8 mouse cellular contexts compared by ENCODE assay signal in genomic region chr14:50931493-50932020, GRCm38 (mm10). TPM values are rescaled to one million over a fixed set of nuclear protein-coding genes. Genes with fewer than 3 reads are reported as not detected.
A peak's percentile ranks its signal among the peaks of the same experiment; 100 is the strongest.
DNase-seq lines count a peak whose midpoint lies in the region; ATAC-seq and TF ChIP-seq lines count a peak whose summit lies in the region.

No protein-coding gene starts in this region.

- no peaks in the 10 kb centered on the region for H3K27me3 ChIP-seq in lung, embryonic 16.5 days (ENCODE audit: control insufficient read depth, insufficient read depth, low read depth, low read length)
- no peaks in the 10 kb centered on the region for H3K27me3 ChIP-seq in limb, embryonic 13.5 days
- H3K27me3 ChIP-seq in stomach, embryonic 14.5 days (ENCODE audit: control insufficient read depth, insufficient read depth, low read length): no peaks in the 10 kb centered on the region

- 9% methylated on average over 12 of the region's 12 CpGs for WGBS in lung, embryonic 16.5 days
- 12% methylated on average over 12 of the region's 12 CpGs for WGBS in limb, embryonic 13.5 days
- 10% methylated on average over 12 of the region's 12 CpGs for WGBS in stomach, embryonic 14.5 days

- DNase-seq in lung, postnatal 25 days (ENCODE audit: low spot score): no peak
- DNase-seq in layer of hippocampus, adult 18-20 months (ENCODE audit: low spot score in 2 of 2): no peak
- no peak for DNase-seq in adrenal gland, postnatal 36 days

- no peaks in the 10 kb centered on the region for H3K9me3 ChIP-seq in lung, embryonic 16.5 days (ENCODE audit: control insufficient read depth, low read length)
- no peaks in the 10 kb centered on the region for H3K9me3 ChIP-seq in limb, embryonic 13.5 days
- H3K9me3 ChIP-seq in stomach, embryonic 14.5 days (ENCODE audit: control insufficient read depth, low read depth, low read length): no peaks in the 10 kb centered on the region

- TF ChIP-seq POLR2A in embryonic fibroblast, embryonic 13.5 days (IDR thresholded peaks at IDR 0.05; ENCODE audit: low read depth, low read length): peak; percentile 10; the same call in 1 of the 2 replicates

- peak overlapping the region; percentile 72 for H3K9ac ChIP-seq in lung, embryonic 16.5 days (ENCODE audit: low read length)
- H3K9ac ChIP-seq in limb, embryonic 13.5 days: peak overlapping the region; percentile 60
- H3K9ac ChIP-seq in stomach, embryonic 14.5 days (replicated peaks; ENCODE audit: low read depth, low read length): peak overlapping the region; percentile 48

- TF ChIP-seq CTCF in embryonic fibroblast, embryonic 13.5 days (IDR thresholded peaks at IDR 0.05; ENCODE audit: borderline replicate concordance, insufficient read depth, low read length): no peak

- H3K4me1 ChIP-seq in lung, embryonic 16.5 days (replicated peaks; ENCODE audit: control insufficient read depth, insufficient read depth, low read length): peaks cover 14% of the 10 kb centered on the region
- peaks cover 7% of the 10 kb centered on the region for H3K4me1 ChIP-seq in embryonic fibroblast, embryonic 13.5 days (ENCODE audit: control insufficient read depth, insufficient read depth, low read length)
- peaks cover 20% of the 10 kb centered on the region for H3K4me1 ChIP-seq in limb, embryonic 13.5 days
- H3K4me1 ChIP-seq in stomach, embryonic 14.5 days (ENCODE audit: control insufficient read depth, insufficient read depth, low read length): peaks cover 8% of the 10 kb centered on the region; the same call in 1 of the 2 replicates

- H3K36me3 ChIP-seq in lung, embryonic 16.5 days (ENCODE audit: control insufficient read depth, insufficient read depth, low read length): peaks cover 22% of the 10 kb centered on the region
- H3K36me3 ChIP-seq in limb, embryonic 13.5 days: peaks cover 30% of the 10 kb centered on the region
- peaks cover 21% of the 10 kb centered on the region for H3K36me3 ChIP-seq in stomach, embryonic 14.5 days (ENCODE audit: control insufficient read depth, insufficient read depth, low read length)

- H3K4me3 ChIP-seq in lung, embryonic 16.5 days (ENCODE audit: low read length): peak overlapping the region; percentile 94
- H3K4me3 ChIP-seq in embryonic fibroblast, embryonic 13.5 days (ENCODE audit: insufficient read depth, low read length): peak overlapping the region; percentile 41
- H3K4me3 ChIP-seq in limb, embryonic 13.5 days: peak overlapping the region; percentile 98
- peak overlapping the region; percentile 85 for H3K4me3 ChIP-seq in stomach, embryonic 14.5 days (ENCODE audit: low read depth, low read length)

- peak overlapping the region; percentile 72 for H3K4me2 ChIP-seq in lung, embryonic 16.5 days (ENCODE audit: low read depth, low read length)
- peak overlapping the region; percentile 65 for H3K4me2 ChIP-seq in limb, embryonic 13.5 days (replicated peaks)
- peak overlapping the region; percentile 59 for H3K4me2 ChIP-seq in stomach, embryonic 14.5 days (replicated peaks; ENCODE audit: low read depth, low read length)

- H3K27ac ChIP-seq in lung, embryonic 16.5 days (ENCODE audit: low read length): peak overlapping the region; percentile 90
- H3K27ac ChIP-seq in embryonic fibroblast, embryonic 13.5 days (ENCODE audit: insufficient read depth, low read length): peak overlapping the region; percentile 85
- H3K27ac ChIP-seq in limb, embryonic 13.5 days: peak overlapping the region; percentile 79
- peak overlapping the region; percentile 78 for H3K27ac ChIP-seq in stomach, embryonic 14.5 days (ENCODE audit: low read length)

- no peak for ATAC-seq in lung, embryonic 16.5 days (ENCODE audit: low read depth)
- ATAC-seq in limb, embryonic 13.5 days (ENCODE audit: low FRiP score, low read depth): no peak
- ATAC-seq in stomach, embryonic 14.5 days (ENCODE audit: insufficient number of reproducible peaks, insufficient read depth, low FRiP score, low read depth): no peak
- ATAC-seq in cerebellum, adult (ENCODE audit: insufficient number of reproducible peaks, low FRiP score, low TSS enrichment): no peak

RNA-seq across cellular contexts. Expression of gene Pnp, which starts 0.7 kb away (rescaled TPM):
- polyA plus RNA-seq in lung, embryonic 16.5 days (2015; fragmentation: Nextera tagmentation; extraction: Ambion mirVana): 68.8 and 73.1 TPM in 2 replicates
- polyA plus RNA-seq in embryonic fibroblast, embryonic 13.5 days (2011; ENCODE audit: insufficient read length, low read depth, missing spikeins): 64.5 and 79.4 TPM in 2 replicates
- polyA plus RNA-seq in limb, embryonic 13.5 days (2015; fragmentation: Nextera tagmentation; extraction: Ambion mirVana): 51.6 and 56.9 TPM in 2 replicates
- polyA plus RNA-seq in stomach, embryonic 14.5 days (2014; fragmentation: Nextera tagmentation; extraction: Ambion mirVana): 59.5 and 65.1 TPM in 2 replicates
- total RNA-seq in layer of hippocampus, adult 18-20 months (2021): 10 to 100 TPM; 13.1 to 18.3 TPM
- 10 to 100 TPM; 43.1 to 45.2 TPM for total RNA-seq in adrenal gland, postnatal 36 days (2021)

RNA-seq across cellular contexts. Expression of gene Pip4p1, which starts 0.9 kb away (rescaled TPM):
- polyA plus RNA-seq in lung, embryonic 16.5 days (2015; fragmentation: Nextera tagmentation; extraction: Ambion mirVana): 47.1 and 48.4 TPM in 2 replicates
- 66.4 and 69.5 TPM in 2 replicates for polyA plus RNA-seq in embryonic fibroblast, embryonic 13.5 days (2011; ENCODE audit: insufficient read length, low read depth, missing spikeins)
- 46.8 and 47.4 TPM in 2 replicates for polyA plus RNA-seq in limb, embryonic 13.5 days (2015; fragmentation: Nextera tagmentation; extraction: Ambion mirVana)
- 41.0 and 50.2 TPM in 2 replicates for polyA plus RNA-seq in stomach, embryonic 14.5 days (2014; fragmentation: Nextera tagmentation; extraction: Ambion mirVana)
- 10 to 100 TPM; 86.4 to 96.1 TPM for total RNA-seq in layer of hippocampus, adult 18-20 months (2021)
- total RNA-seq in adrenal gland, postnatal 36 days (2021): 10 to 100 TPM; 58.5 to 65.6 TPM

RNA-seq across cellular contexts. Expression of gene Apex1, which starts 6.8 kb away (rescaled TPM):
- polyA plus RNA-seq in lung, embryonic 16.5 days (2015; fragmentation: Nextera tagmentation; extraction: Ambion mirVana): 171 and 177 TPM in 2 replicates
- 62.4 and 68.1 TPM in 2 replicates for polyA plus RNA-seq in embryonic fibroblast, embryonic 13.5 days (2011; ENCODE audit: insufficient read length, low read depth, missing spikeins)
- 286 and 290 TPM in 2 replicates for polyA plus RNA-seq in limb, embryonic 13.5 days (2015; fragmentation: Nextera tagmentation; extraction: Ambion mirVana)
- 217 and 223 TPM in 2 replicates for polyA plus RNA-seq in stomach, embryonic 14.5 days (2014; fragmentation: Nextera tagmentation; extraction: Ambion mirVana)
- 10 to 100 TPM; 62.8 to 65.7 TPM for total RNA-seq in layer of hippocampus, adult 18-20 months (2021)
- total RNA-seq in adrenal gland, postnatal 36 days (2021): 10 to 100 TPM; 61.0 to 89.4 TPM

RNA-seq across cellular contexts. Expression of gene Osgep, which starts 6.9 kb away (rescaled TPM):
- polyA plus RNA-seq in lung, embryonic 16.5 days (2015; fragmentation: Nextera tagmentation; extraction: Ambion mirVana): 153 and 171 TPM in 2 replicates
- 30.5 and 38.8 TPM in 2 replicates for polyA plus RNA-seq in embryonic fibroblast, embryonic 13.5 days (2011; ENCODE audit: insufficient read length, low read depth, missing spikeins)
- polyA plus RNA-seq in limb, embryonic 13.5 days (2015; fragmentation: Nextera tagmentation; extraction: Ambion mirVana): 177 and 184 TPM in 2 replicates
- 149 and 169 TPM in 2 replicates for polyA plus RNA-seq in stomach, embryonic 14.5 days (2014; fragmentation: Nextera tagmentation; extraction: Ambion mirVana)
- total RNA-seq in layer of hippocampus, adult 18-20 months (2021): 10 to 100 TPM; 34.9 to 39.0 TPM
- total RNA-seq in adrenal gland, postnatal 36 days (2021): 10 to 100 TPM; 42.9 to 57.8 TPM

RNA-seq across cellular contexts. Expression of gene Gm49342, which starts 12.8 kb away (rescaled TPM):
- polyA plus RNA-seq in lung, embryonic 16.5 days (2015; fragmentation: Nextera tagmentation; extraction: Ambion mirVana): not detected in 2 replicates
- 22.3 and 51.1 TPM in 2 replicates for polyA plus RNA-seq in embryonic fibroblast, embryonic 13.5 days (2011; ENCODE audit: insufficient read length, low read depth, missing spikeins)
- polyA plus RNA-seq in limb, embryonic 13.5 days (2015; fragmentation: Nextera tagmentation; extraction: Ambion mirVana): not detected in 2 replicates
- not detected in 2 replicates for polyA plus RNA-seq in stomach, embryonic 14.5 days (2014; fragmentation: Nextera tagmentation; extraction: Ambion mirVana)
- total RNA-seq in layer of hippocampus, adult 18-20 months (2021): 1 to 10 TPM; 6.2 to 9.3 TPM
- 10 to 100 TPM; 37.6 to 46.1 TPM for total RNA-seq in adrenal gland, postnatal 36 days (2021)

Comparison
In these comparisons a context has a peak if more than half of its experiments do, and no peak if none do; other contexts are left out.
1. H3K4me3 ChIP-seq: peak in every context shown above with its lines; median percentile 98 in limb, embryonic 13.5 days; 94 in lung, embryonic 16.5 days; 85 in stomach, embryonic 14.5 days; 41 in embryonic fibroblast, embryonic 13.5 days.